Mouse (Mus musculus): ENCODE measurements around the gene Edc4. TPM values are rescaled to one million over a fixed set of nuclear protein-coding genes. Genes with fewer than 3 reads are reported as not detected.
A peak's percentile ranks its signal among the peaks of the same experiment; 100 is the strongest.

Edc4 gene
- polyA plus RNA-seq, 1 experiment, result 55.8 TPM

- under 1% methylated on average over 71 of the region's 71 CpGs for WGBS
- TF ChIP-seq CTCF (IDR thresholded peaks at IDR 0.05; ENCODE audit: extremely low read depth, insufficient read length, insufficient replicate concordance, low read depth, low read length), result no peak
- 0 out of 2 replicates have a peak, but pooled peaks have one; percentile 4 for TF ChIP-seq POLR2A (IDR thresholded peaks at IDR 0.05; ENCODE audit: low read depth, low read length)
- H3K27ac ChIP-seq (ENCODE audit: insufficient read depth, low read depth, low read length), result peak overlapping the region; percentile 42
These were observed 25.2 kb upstream of the Edc4 start for GRCm38 (mm10) chr8:105855248-105856167.

GRCm38 (mm10) chr8:105856168-105856835 lies 24.4 kb upstream of the Edc4 start:
- 9% methylated on average over 15 of the region's 15 CpGs for WGBS
- H3K27ac ChIP-seq (ENCODE audit: insufficient read depth, low read depth, low read length), result no peak overlapping the region
- TF ChIP-seq POLR2A (IDR thresholded peaks at IDR 0.05; ENCODE audit: low read depth, low read length) (no peak), CTCF (IDR thresholded peaks at IDR 0.05; ENCODE audit: extremely low read depth, insufficient read length, insufficient replicate concordance, low read depth, low read length) (no peak)

More at GRCm38 (mm10) chr8:105855248-105856167, 25.2 kb upstream of the Edc4 start:
- no peaks in the 10 kb centered on the region for H3K36me3 ChIP-seq (ENCODE audit: control insufficient read depth, insufficient read depth, low read length)
- peaks cover 9% of the 10 kb centered on the region for H3K4me1 ChIP-seq (ENCODE audit: control insufficient read depth, insufficient read depth, insufficient read length, low read length)
- H3K4me3 ChIP-seq (ENCODE audit: low read depth, low read length), result peak overlapping the region; percentile 78
- H3K27me3 ChIP-seq (ENCODE audit: control insufficient read depth, insufficient read depth, low read length), result no peaks in the 10 kb centered on the region

GRCm38 (mm10) chr8:105858495-105858894 lies 22.2 kb upstream of the Edc4 start:
- H3K4me1 ChIP-seq (ENCODE audit: control insufficient read depth, insufficient read depth, insufficient read length, low read length), result peaks cover 16% of the 10 kb centered on the region
- TF ChIP-seq CTCF (IDR thresholded peaks at IDR 0.05; ENCODE audit: extremely low read depth, insufficient read length, insufficient replicate concordance, low read depth, low read length), result no peak
- TF ChIP-seq POLR2A (IDR thresholded peaks at IDR 0.05; ENCODE audit: low read depth, low read length), result no peak
- H3K4me3 ChIP-seq (ENCODE audit: low read depth, low read length), result no peak overlapping the region
- WGBS, result 76% methylated on average over 5 of the region's 5 CpGs
- no peaks in the 10 kb centered on the region for H3K27me3 ChIP-seq (ENCODE audit: control insufficient read depth, insufficient read depth, low read length)
- no peak overlapping the region for H3K27ac ChIP-seq (ENCODE audit: insufficient read depth, low read depth, low read length)
- no peaks in the 10 kb centered on the region for H3K36me3 ChIP-seq (ENCODE audit: control insufficient read depth, insufficient read depth, low read length)

More at GRCm38 (mm10) chr8:105856168-105856835, 24.4 kb upstream of the Edc4 start:
- Histone ChIP-seq H3K4me3 (ENCODE audit: low read depth, low read length) (peak overlapping the region; percentile 78), H3K27me3 (ENCODE audit: control insufficient read depth, insufficient read depth, low read length) (no peaks in the 10 kb centered on the region), H3K36me3 (ENCODE audit: control insufficient read depth, insufficient read depth, low read length) (no peaks in the 10 kb centered on the region), H3K4me1 (ENCODE audit: control insufficient read depth, insufficient read depth, insufficient read length, low read length) (peaks cover 9% of the 10 kb centered on the region)

DNA sequence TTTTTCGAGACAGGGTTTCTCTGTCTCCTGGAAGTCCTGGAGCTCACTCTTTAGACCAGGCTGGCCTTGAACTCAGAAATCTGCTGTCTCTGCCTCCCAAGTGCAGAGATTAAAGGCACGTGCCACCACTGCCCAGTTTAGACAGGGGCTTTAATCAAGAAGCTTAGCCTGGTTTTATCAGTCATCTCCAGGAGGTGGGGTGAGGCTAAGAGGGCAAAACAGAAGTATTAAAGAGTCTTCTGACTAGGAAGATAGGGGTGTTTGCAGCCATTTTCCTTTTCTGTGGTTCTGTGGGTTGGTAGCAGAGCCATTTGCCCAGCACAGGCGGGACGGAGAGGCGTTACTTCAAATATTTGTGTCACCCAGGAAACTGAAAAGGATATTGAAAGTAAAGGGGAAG lies 21.4 kb upstream of the Edc4 start:
- no peaks in the 10 kb centered on the region for H3K36me3 ChIP-seq (ENCODE audit: control insufficient read depth, insufficient read depth, low read length)
- TF ChIP-seq CTCF (IDR thresholded peaks at IDR 0.05; ENCODE audit: extremely low read depth, insufficient read length, insufficient replicate concordance, low read depth, low read length) (no peak), POLR2A (IDR thresholded peaks at IDR 0.05; ENCODE audit: low read depth, low read length) (no peak)
- H3K27ac ChIP-seq (ENCODE audit: insufficient read depth, low read depth, low read length), result 0 out of 2 replicates have a peak overlapping the region, but pooled peaks have one; percentile 90
- H3K27me3 ChIP-seq (ENCODE audit: control insufficient read depth, insufficient read depth, low read length), result no peaks in the 10 kb centered on the region
- WGBS, result 65% methylated on average over 5 of the region's 5 CpGs
- H3K4me3 ChIP-seq (ENCODE audit: low read depth, low read length), result no peak overlapping the region
- H3K4me1 ChIP-seq (ENCODE audit: control insufficient read depth, insufficient read depth, insufficient read length, low read length), result peaks cover 16% of the 10 kb centered on the region

GRCm38 (mm10) chr8:105860143-105860981 lies 20.3 kb upstream of the Edc4 start, which contains the start of gene Nutf2:
Gene Nutf2, plus strand, starts transcription at chr8:105860580.
- under 1% methylated on average over 58 of the region's 59 CpGs for WGBS
- peak within 1 kb of the TSS; percentile 81 for H3K4me3 ChIP-seq (ENCODE audit: low read depth, low read length)
- H3K27me3 ChIP-seq (ENCODE audit: control insufficient read depth, insufficient read depth, low read length), result no peaks in the 10 kb centered on the region
- peaks cover 16% of the 10 kb centered on the region for H3K4me1 ChIP-seq (ENCODE audit: control insufficient read depth, insufficient read depth, insufficient read length, low read length)
- peak within 1 kb of the TSS; percentile 90 for H3K27ac ChIP-seq (ENCODE audit: insufficient read depth, low read depth, low read length)
- no peaks in the 10 kb centered on the region for H3K36me3 ChIP-seq (ENCODE audit: control insufficient read depth, insufficient read depth, low read length)
- no peak for TF ChIP-seq CTCF (IDR thresholded peaks at IDR 0.05; ENCODE audit: extremely low read depth, insufficient read length, insufficient replicate concordance, low read depth, low read length)
- peak; percentile 49; the same call in 1 of the 2 replicates for TF ChIP-seq POLR2A (IDR thresholded peaks at IDR 0.05; ENCODE audit: low read depth, low read length)

DNA sequence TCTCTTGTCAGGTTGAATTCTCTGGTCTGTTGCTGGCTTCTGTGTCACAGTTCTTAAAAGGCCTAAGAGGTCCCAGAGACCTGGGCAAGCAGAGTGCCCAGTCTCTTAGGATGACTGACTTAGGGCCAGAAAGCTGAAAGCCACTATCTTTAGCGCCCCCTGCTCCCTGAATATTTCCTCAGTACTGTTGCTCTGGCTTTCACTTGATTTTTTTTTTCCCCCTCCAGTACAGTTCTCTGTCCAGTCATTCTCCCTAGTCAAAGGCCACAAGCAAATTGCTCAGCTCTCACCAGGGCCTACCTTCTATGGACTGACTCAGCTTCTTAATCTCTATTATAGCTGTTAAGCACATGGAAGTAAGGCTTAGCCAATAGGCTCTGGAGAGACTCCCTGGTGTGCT lies 18.7 kb upstream of the Edc4 start:
- Histone ChIP-seq H3K27me3 (ENCODE audit: control insufficient read depth, insufficient read depth, low read length) (no peaks in the 10 kb centered on the region), H3K36me3 (ENCODE audit: control insufficient read depth, insufficient read depth, low read length) (peaks cover 3% of the 10 kb centered on the region; the same call in 1 of the 2 replicates), H3K27ac (ENCODE audit: insufficient read depth, low read depth, low read length) (no peak overlapping the region), H3K4me1 (ENCODE audit: control insufficient read depth, insufficient read depth, insufficient read length, low read length) (peaks cover 7% of the 10 kb centered on the region; the same call in 1 of the 2 replicates), H3K4me3 (ENCODE audit: low read depth, low read length) (no peak overlapping the region)
- no peak for TF ChIP-seq CTCF (IDR thresholded peaks at IDR 0.05; ENCODE audit: extremely low read depth, insufficient read length, insufficient replicate concordance, low read depth, low read length)
- no peak for TF ChIP-seq POLR2A (IDR thresholded peaks at IDR 0.05; ENCODE audit: low read depth, low read length)
- WGBS, result 0% methylated on average over 1 of the region's 1 CpGs

Data from small intestine, adult 2 months (tissue).